Mouse (Mus musculus): Measurements from ENCODE around the gene Pex14. TPM values are rescaled to one million over a fixed set of nuclear protein-coding genes. Genes with fewer than 3 reads are reported as not detected.
A peak's percentile ranks its signal among the peaks of the same experiment; 100 is the strongest.

Pex14 gene
- polyA plus RNA-seq, 1 experiment from 2014 or later: 46.1 TPM

GRCm38 (mm10) chr4:149098571-149098970, 1.1 kb downstream of the Pex14 start:
- ATAC-seq: no peak
- peaks cover 15% of the 10 kb centered on the region for H3K4me1 ChIP-seq
- peak overlapping the region; percentile 96 for H3K4me2 ChIP-seq
- H3K9me3 ChIP-seq (replicated peaks): no peaks in the 10 kb centered on the region
- WGBS: 22% methylated on average over 11 of the region's 11 CpGs
- H3K9ac ChIP-seq: peak overlapping the region; percentile 94
- peak overlapping the region; percentile 99 for H3K4me3 ChIP-seq
- no peak overlapping the region for H3K27ac ChIP-seq
- no peaks in the 10 kb centered on the region for H3K36me3 ChIP-seq (ENCODE audit: poor library complexity, severe bottlenecking)
- H3K27me3 ChIP-seq: no peaks in the 10 kb centered on the region

DNA sequence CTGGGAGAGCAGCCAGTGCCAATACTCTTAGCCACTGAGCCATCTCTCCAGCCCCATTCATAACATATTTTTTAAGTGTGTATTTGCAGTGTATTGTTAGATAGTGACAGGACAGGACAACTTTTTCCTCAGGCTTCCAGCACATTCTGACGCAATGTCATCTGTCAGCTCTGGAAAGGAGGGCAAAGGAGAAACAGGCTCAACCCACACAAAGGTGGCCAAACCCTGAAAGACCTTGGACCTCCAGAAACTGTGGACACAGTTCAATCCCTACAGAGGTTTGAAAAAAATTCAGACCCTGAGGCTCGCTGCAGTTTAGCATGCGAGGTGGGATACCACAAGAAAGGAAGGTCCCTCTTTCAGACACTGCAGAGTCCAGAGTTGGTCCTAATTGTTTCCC, 1.7 kb downstream of the Pex14 start:
- H3K4me2 ChIP-seq: peak overlapping the region; percentile 96
- 91% methylated on average over 3 of the region's 3 CpGs for WGBS

GRCm38 (mm10) chr4:149091364-149091763, 8.3 kb downstream of the Pex14 start:
- H3K9me3 ChIP-seq (replicated peaks): no peaks in the 10 kb centered on the region
- H3K4me3 ChIP-seq: no peak overlapping the region
- H3K4me1 ChIP-seq: no peaks in the 10 kb centered on the region
- WGBS: 85% methylated on average over 8 of the region's 8 CpGs
- no peak overlapping the region for H3K27ac ChIP-seq
- no peak overlapping the region for H3K9ac ChIP-seq
- peaks cover 15% of the 10 kb centered on the region; the same call in 1 of the 2 replicates for H3K36me3 ChIP-seq (ENCODE audit: poor library complexity, severe bottlenecking)
- no peak overlapping the region for H3K4me2 ChIP-seq
- no peak for ATAC-seq
- no peaks in the 10 kb centered on the region for H3K27me3 ChIP-seq

More for the DNA sequence above, 1.7 kb downstream of the Pex14 start:
- Histone ChIP-seq H3K27me3 (no peaks in the 10 kb centered on the region), H3K36me3 (ENCODE audit: poor library complexity, severe bottlenecking) (peaks cover 5% of the 10 kb centered on the region; the same call in 1 of the 2 replicates), H3K9ac (peak overlapping the region; percentile 94; the same call in 1 of the 2 replicates), H3K4me1 (peaks cover 15% of the 10 kb centered on the region), H3K27ac (no peak overlapping the region), H3K4me3 (peak overlapping the region; percentile 99), H3K9me3 (replicated peaks) (no peaks in the 10 kb centered on the region)
- ATAC-seq: no peak

GRCm38 (mm10) chr4:149085381-149085780, 14.3 kb downstream of the Pex14 start:
- H3K27me3 ChIP-seq: no peaks in the 10 kb centered on the region
- H3K4me1 ChIP-seq: peaks cover 9% of the 10 kb centered on the region
- no peak overlapping the region for H3K4me2 ChIP-seq
- no peaks in the 10 kb centered on the region for H3K36me3 ChIP-seq (ENCODE audit: poor library complexity, severe bottlenecking)
- ATAC-seq: no peak
- H3K9ac ChIP-seq: no peak overlapping the region
- H3K9me3 ChIP-seq (replicated peaks): no peaks in the 10 kb centered on the region
- no peak overlapping the region for H3K27ac ChIP-seq
- no peak overlapping the region for H3K4me3 ChIP-seq
- WGBS: 79% methylated on average over 5 of the region's 5 CpGs

GRCm38 (mm10) chr4:149081528-149081927, 18.1 kb downstream of the Pex14 start:
- Histone ChIP-seq H3K27ac (no peak overlapping the region), H3K27me3 (no peaks in the 10 kb centered on the region)
- no peak for ATAC-seq

GRCm38 (mm10) chr4:149080111-149080510, 19.6 kb downstream of the Pex14 start:
- no peak overlapping the region for H3K27ac ChIP-seq
- H3K9me3 ChIP-seq (replicated peaks): no peaks in the 10 kb centered on the region
- no peak overlapping the region for H3K4me2 ChIP-seq
- H3K4me1 ChIP-seq: peaks cover 19% of the 10 kb centered on the region
- H3K36me3 ChIP-seq (ENCODE audit: poor library complexity, severe bottlenecking): peaks cover 3% of the 10 kb centered on the region; the same call in 1 of the 2 replicates
- H3K27me3 ChIP-seq: no peaks in the 10 kb centered on the region
- WGBS: 95% methylated on average over 8 of the region's 8 CpGs
- no peak for ATAC-seq
- H3K4me3 ChIP-seq: no peak overlapping the region
- no peak overlapping the region for H3K9ac ChIP-seq

More at GRCm38 (mm10) chr4:149081528-149081927, 18.1 kb downstream of the Pex14 start:
- Histone ChIP-seq H3K9me3 (replicated peaks) (no peaks in the 10 kb centered on the region), H3K4me2 (no peak overlapping the region), H3K4me1 (peaks cover 10% of the 10 kb centered on the region), H3K9ac (0 out of 2 replicates have a peak overlapping the region, but pooled peaks have one; percentile 21), H3K36me3 (ENCODE audit: poor library complexity, severe bottlenecking) (no peaks in the 10 kb centered on the region), H3K4me3 (no peak overlapping the region)
- 67% methylated on average over 17 of the region's 17 CpGs for WGBS

- 91% methylated on average over 6 of the region's 6 CpGs for WGBS
- no peak overlapping the region for H3K27ac ChIP-seq
- no peak overlapping the region for H3K4me3 ChIP-seq
- peaks cover 19% of the 10 kb centered on the region for H3K4me1 ChIP-seq
- no peaks in the 10 kb centered on the region for H3K27me3 ChIP-seq
- no peak overlapping the region for H3K4me2 ChIP-seq
- H3K9me3 ChIP-seq (replicated peaks): no peaks in the 10 kb centered on the region
- ATAC-seq: no peak
- H3K36me3 ChIP-seq (ENCODE audit: poor library complexity, severe bottlenecking): peaks cover 7% of the 10 kb centered on the region; the same call in 1 of the 2 replicates
- H3K9ac ChIP-seq: no peak overlapping the region
Measured at GRCm38 (mm10) chr4:149079629-149080028, 20.0 kb downstream of the Pex14 start.

GRCm38 (mm10) chr4:149078261-149078660, 21.4 kb downstream of the Pex14 start:
- ATAC-seq: no peak
- H3K36me3 ChIP-seq (ENCODE audit: poor library complexity, severe bottlenecking): peaks cover 9% of the 10 kb centered on the region; the same call in 1 of the 2 replicates
- no peak overlapping the region for H3K4me2 ChIP-seq
- peaks cover 19% of the 10 kb centered on the region for H3K4me1 ChIP-seq
- 75% methylated on average over 4 of the region's 4 CpGs for WGBS
- no peak overlapping the region for H3K4me3 ChIP-seq
- no peak overlapping the region for H3K27ac ChIP-seq
- no peaks in the 10 kb centered on the region for H3K27me3 ChIP-seq
- H3K9ac ChIP-seq: no peak overlapping the region
- H3K9me3 ChIP-seq (replicated peaks): no peaks in the 10 kb centered on the region

DNA sequence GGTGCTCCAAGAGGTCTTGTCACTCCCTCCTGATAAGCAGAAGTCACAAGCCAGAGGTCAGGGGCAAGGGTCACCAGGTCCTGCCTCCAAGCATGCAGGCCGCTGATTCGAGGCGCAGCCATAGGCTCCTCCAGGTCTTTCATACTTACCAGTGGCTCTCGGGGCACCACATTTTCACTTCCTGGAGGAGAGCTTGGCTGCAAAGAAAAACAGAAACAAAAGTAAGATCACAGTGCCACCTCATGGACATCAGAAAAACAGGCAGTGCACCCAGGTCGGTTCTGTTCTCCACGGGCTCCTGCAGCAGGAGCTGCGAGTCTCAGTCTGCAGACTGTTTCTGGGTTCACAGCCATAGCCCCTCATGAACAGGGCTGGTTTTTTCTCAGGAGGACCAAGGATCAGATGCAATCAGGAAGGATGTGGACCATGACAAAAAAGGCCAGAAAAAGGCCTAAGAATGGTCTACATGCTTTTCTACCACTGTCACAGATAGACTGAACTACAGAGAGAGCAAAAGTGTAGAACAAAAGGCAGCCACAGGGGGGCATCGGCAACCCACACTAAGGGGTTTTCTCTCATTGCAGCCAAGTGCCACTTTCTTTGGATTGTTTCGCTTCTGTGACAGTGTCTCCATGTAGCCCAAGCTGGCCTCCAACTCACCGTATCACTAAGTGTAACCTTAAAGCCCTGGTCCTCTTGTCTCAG, 23.7 kb downstream of the Pex14 start:
- Histone ChIP-seq H3K9ac (no peak overlapping the region), H3K27me3 (no peaks in the 10 kb centered on the region), H3K27ac (no peak overlapping the region), H3K4me2 (no peak overlapping the region), H3K9me3 (replicated peaks) (no peaks in the 10 kb centered on the region), H3K36me3 (ENCODE audit: poor library complexity, severe bottlenecking) (peaks cover 20% of the 10 kb centered on the region), H3K4me1 (peaks cover 11% of the 10 kb centered on the region; the same call in 1 of the 2 replicates), H3K4me3 (no peak overlapping the region)
- 24% methylated on average over 10 of the region's 10 CpGs for WGBS
- ATAC-seq: peak; percentile 85

DNA sequence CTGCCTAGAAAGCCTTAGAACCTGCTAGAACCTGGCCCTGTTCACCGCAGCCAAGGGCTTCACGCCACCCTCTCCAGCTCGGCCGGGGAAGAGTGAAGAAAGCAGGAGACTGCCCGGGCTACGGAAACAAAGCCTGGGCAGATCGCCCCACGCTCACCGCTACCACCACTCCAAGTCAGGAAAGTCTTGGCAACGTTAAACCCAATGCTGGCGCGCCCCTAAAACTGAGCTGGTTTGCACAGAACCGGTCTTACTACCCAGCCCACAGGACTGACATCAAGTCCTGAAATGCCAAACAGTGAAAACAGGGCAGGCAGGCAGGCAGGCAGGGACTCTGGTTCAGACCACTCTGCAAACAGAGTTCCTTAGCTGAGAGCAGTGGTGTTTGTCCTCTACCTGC, 24.6 kb downstream of the Pex14 start:
- 92% methylated on average over 13 of the region's 13 CpGs for WGBS
- Histone ChIP-seq H3K9ac (no peak overlapping the region), H3K27me3 (no peaks in the 10 kb centered on the region), H3K4me3 (no peak overlapping the region), H3K27ac (no peak overlapping the region), H3K9me3 (replicated peaks) (no peaks in the 10 kb centered on the region), H3K4me2 (no peak overlapping the region), H3K4me1 (peaks cover 16% of the 10 kb centered on the region), H3K36me3 (ENCODE audit: poor library complexity, severe bottlenecking) (peaks cover 20% of the 10 kb centered on the region)
- ATAC-seq: no peak

GRCm38 (mm10) chr4:149066672-149067551, 32.8 kb downstream of the Pex14 start:
- Histone ChIP-seq H3K4me1 (peaks cover 52% of the 10 kb centered on the region), H3K9me3 (replicated peaks) (no peaks in the 10 kb centered on the region), H3K27ac (no peak overlapping the region), H3K36me3 (ENCODE audit: poor library complexity, severe bottlenecking) (peaks cover 5% of the 10 kb centered on the region), H3K9ac (no peak overlapping the region), H3K27me3 (peaks cover 5% of the 10 kb centered on the region; the same call in 1 of the 2 replicates), H3K4me3 (no peak overlapping the region), H3K4me2 (no peak overlapping the region)
- 80% methylated on average over 22 of the region's 22 CpGs for WGBS
- peak; percentile 53; the same call in 1 of the 2 replicates for ATAC-seq
